Mouse (Mus musculus) heart, postnatal 0 days (tissue): ENCODE results near the gene Cadps. TPM values are rescaled to one million over a fixed set of nuclear protein-coding genes. Genes with fewer than 3 reads are reported as not detected.

Source experiments
- ATAC-seq: fragments of 200-750 bp; cut with Nextera tagmentation; 2 replicates; pipeline ENCODE4 v1.8.0; 2017; ENCODE audit warnings: low read depth, moderate number of reproducible peaks, moderate library complexity; ENCODE audit not compliant: insufficient read depth
- DNase-seq: peaks from one replicate; pipeline ENCODE4 v3.0.0-alpha.2; 2016; ENCODE audit warnings: low spot score
- H3K27ac ChIP-seq: fragments of 300-500 bp; sonication (generic); 2 replicates; pipeline ENCODE4 v1.5.1; 2014; ENCODE audit warnings: low read depth, mild to moderate bottlenecking
- H3K27me3 ChIP-seq: fragments of 300-500 bp; sonication (generic); 2 replicates; pipeline ENCODE4 v1.6.1; 2014; ENCODE audit warnings: low read length, mixed read lengths; ENCODE audit not compliant: control insufficient read depth, insufficient read depth
- H3K36me3 ChIP-seq: fragments of 300-500 bp; sonication (generic); replicated peaks from 2 replicates; pipeline ENCODE4 v1.6.1; 2014; ENCODE audit warnings: low read length, mixed read lengths; ENCODE audit not compliant: control insufficient read depth, insufficient read depth
- H3K4me1 ChIP-seq: fragments of 300-500 bp; sonication (generic); 2 replicates; pipeline ENCODE4 v1.6.1; 2014; ENCODE audit warnings: antibody characterized with exemption; ENCODE audit not compliant: control insufficient read depth, insufficient read depth
- H3K4me2 ChIP-seq: fragments of 300-500 bp; sonication (generic); 2 replicates; pipeline ENCODE4 v1.6.1; 2014; ENCODE audit warnings: low read depth, mild to moderate bottlenecking, low read length, moderate library complexity
- H3K4me3 ChIP-seq: fragments of 300-500 bp; sonication (generic); 2 replicates; pipeline ENCODE4 v1.5.1; 2014; ENCODE audit warnings: low read depth, low read length
- H3K9ac ChIP-seq: fragments of 300-500 bp; sonication (generic); replicated peaks from 2 replicates; pipeline ENCODE4 v1.6.1; 2014; ENCODE audit warnings: low read depth, low read length, mixed read lengths
- H3K9me3 ChIP-seq: fragments of 300-500 bp; sonication (generic); replicated peaks from 2 replicates; pipeline ENCODE4 v1.6.1; 2016; ENCODE audit warnings: low read length; ENCODE audit not compliant: control insufficient read depth
- CTCF ChIP-seq: IDR thresholded peaks from 2 replicates; pipeline ENCODE4 v1.5.1; 2016; ENCODE audit warnings: antibody characterized with exemption, control low read depth, low read depth
- EP300 ChIP-seq: IDR thresholded peaks from 2 replicates; pipeline ENCODE4 v1.6.1; 2016; ENCODE audit warnings: antibody characterized with exemption, low read depth
- WGBS: fragments of 180-500 bp; shearing (Covaris S2); extraction: QIAGEN DNeasy Blood & Tissue Kit; methylation state at CpG from one replicate; pipeline ENCODE4 v1.1.7; 2014; 5-methylcytosine and 5-hydroxymethylcytosine counted together
- polyA plus RNA-seq: library from polyadenylated mRNA; unstranded; fragments of >200 nt; fragmentation: Nextera tagmentation; extraction: Ambion mirVana; gene quantifications from 2 replicates; pipeline ENCODE4 v1.2.1, GENCODE M21; 2015
- total RNA-seq: library from RNA; depleted of rRNA; stranded (reverse); fragments of >200 nt; gene quantifications from 2 replicates; pipeline ENCODE4 v1.2.3, GENCODE M21; 2014; ENCODE audit warnings: low replicate concordance

The Cadps gene
- total and polyA plus RNA-seq, 2 experiments from 2014 or later: 0.03 to 5.2 TPM

DNA sequence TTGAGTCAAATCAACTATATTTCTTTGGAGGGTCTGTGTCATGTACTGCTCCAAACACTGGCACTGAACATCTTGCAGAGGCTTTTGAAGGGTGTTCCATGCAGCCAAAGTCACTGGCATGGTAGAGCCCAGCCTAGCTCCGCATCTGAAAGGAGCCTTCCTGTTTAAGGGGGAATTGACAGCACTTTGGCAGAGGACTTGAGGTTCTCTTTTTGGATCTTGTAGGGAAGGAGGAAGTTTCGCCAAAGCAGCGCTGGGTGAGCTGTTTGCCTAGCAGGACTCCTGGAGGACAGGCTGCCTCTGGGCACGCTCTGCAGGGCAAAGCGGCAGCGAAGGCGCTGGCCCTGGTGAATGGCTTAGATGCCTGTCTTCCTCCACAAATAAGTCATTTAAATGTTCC, 363.2 kb downstream of the Cadps start:
- WGBS: 62% methylated on average over 7 of the region's 7 CpGs
- Histone ChIP-seq H3K27ac (no peak overlapping the region), H3K9me3 (no peaks in the 10 kb centered on the region), H3K4me2 (no peak overlapping the region), H3K9ac (no peak overlapping the region), H3K4me1 (no peaks in the 10 kb centered on the region), H3K36me3 (no peaks in the 10 kb centered on the region), H3K27me3 (no peaks in the 10 kb centered on the region), H3K4me3 (no peak overlapping the region)
- TF ChIP-seq EP300 (no peak), CTCF (no peak)
- ATAC-seq (no peak), DNase-seq (no peak)

DNA sequence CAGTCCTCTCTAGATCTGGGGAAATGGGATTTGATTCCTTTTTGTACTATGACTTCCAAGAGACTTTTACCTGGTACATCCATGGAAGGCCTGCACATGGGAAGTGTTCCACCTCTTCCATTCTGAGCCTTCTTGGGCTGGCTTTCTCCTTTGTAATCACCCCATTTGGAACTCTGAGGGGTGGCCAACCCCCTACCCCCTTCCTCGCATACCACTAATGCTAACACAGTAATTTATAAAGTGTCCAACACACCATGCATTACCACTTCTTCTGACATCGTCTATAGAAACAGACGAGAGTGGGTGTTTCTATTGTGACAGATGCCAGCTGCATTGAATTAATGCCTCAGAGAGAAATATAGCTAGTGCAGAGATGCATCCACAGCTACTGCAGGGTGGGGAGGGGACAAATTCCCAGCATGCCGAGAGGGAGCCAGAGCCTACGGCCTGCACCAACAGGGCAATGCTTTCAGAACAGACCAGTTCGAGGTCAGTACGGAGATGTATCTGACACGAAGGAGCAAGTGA, 367.8 kb downstream of the Cadps start:
- no peak for TF ChIP-seq CTCF
- TF ChIP-seq EP300: no peak
- DNase-seq (no peak), ATAC-seq (no peak)
- Histone ChIP-seq H3K27ac (no peak overlapping the region), H3K36me3 (no peaks in the 10 kb centered on the region), H3K4me1 (no peaks in the 10 kb centered on the region), H3K4me2 (no peak overlapping the region), H3K27me3 (no peaks in the 10 kb centered on the region), H3K4me3 (no peak overlapping the region), H3K9ac (no peak overlapping the region), H3K9me3 (no peaks in the 10 kb centered on the region)
- WGBS: 80% methylated on average over 8 of the region's 8 CpGs

DNA sequence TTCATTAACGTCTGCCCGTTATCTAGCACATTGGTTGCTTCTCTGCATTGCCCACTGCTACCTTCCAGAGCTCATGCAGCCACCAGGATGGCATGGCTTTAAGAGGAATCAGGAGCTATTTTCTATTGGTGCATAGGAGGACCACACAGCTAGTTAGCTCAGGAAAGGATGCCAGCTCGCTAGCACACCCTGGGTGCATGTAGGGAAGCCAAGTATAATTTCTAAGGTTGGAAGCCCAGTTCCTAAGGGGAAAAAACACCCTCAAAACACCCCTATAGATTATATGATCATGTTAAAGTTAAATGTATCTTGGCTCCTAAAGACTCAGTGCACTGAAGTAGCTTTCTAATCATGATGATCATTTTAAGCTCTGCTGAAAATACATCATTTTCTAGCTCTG, 372.1 kb downstream of the Cadps start:
- H3K9me3 ChIP-seq: no peaks in the 10 kb centered on the region
- DNase-seq: no peak
- no peaks in the 10 kb centered on the region for H3K27me3 ChIP-seq
- 67% methylated on average over 3 of the region's 3 CpGs for WGBS
- H3K27ac ChIP-seq: no peak overlapping the region
- H3K4me3 ChIP-seq: no peak overlapping the region
- no peak overlapping the region for H3K9ac ChIP-seq
- ATAC-seq: no peak
- H3K4me1 ChIP-seq: no peaks in the 10 kb centered on the region
- TF ChIP-seq EP300 (no peak), CTCF (no peak)
- H3K4me2 ChIP-seq: no peak overlapping the region
- H3K36me3 ChIP-seq: no peaks in the 10 kb centered on the region

DNA sequence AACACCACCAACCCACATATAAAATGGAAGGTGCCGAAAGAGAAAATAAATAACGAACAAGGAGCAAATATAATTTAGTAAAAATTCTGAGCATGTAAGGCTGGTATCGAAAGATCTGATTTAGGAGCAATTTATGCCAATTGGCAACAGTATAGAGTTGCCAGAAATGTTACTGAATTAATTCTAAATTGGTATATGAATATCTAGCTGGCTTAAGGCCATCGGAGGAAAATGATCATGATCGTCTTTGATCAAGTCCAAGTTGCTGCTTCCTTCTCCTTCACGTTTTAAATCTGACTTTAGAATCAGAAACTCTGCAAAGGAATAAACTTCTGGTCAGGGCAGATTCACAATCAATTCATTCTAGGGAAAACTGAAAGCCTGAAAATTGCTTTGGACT, 374.0 kb downstream of the Cadps start:
- 87% methylated on average over 6 of the region's 6 CpGs for WGBS
- no peak overlapping the region for H3K4me3 ChIP-seq
- no peak for DNase-seq
- H3K4me2 ChIP-seq: no peak overlapping the region
- no peak overlapping the region for H3K9ac ChIP-seq
- no peaks in the 10 kb centered on the region for H3K36me3 ChIP-seq
- no peak for ATAC-seq
- H3K9me3 ChIP-seq: no peaks in the 10 kb centered on the region
- no peaks in the 10 kb centered on the region for H3K4me1 ChIP-seq
- TF ChIP-seq CTCF (no peak), EP300 (no peak)
- H3K27me3 ChIP-seq: no peaks in the 10 kb centered on the region
- no peak overlapping the region for H3K27ac ChIP-seq

DNA sequence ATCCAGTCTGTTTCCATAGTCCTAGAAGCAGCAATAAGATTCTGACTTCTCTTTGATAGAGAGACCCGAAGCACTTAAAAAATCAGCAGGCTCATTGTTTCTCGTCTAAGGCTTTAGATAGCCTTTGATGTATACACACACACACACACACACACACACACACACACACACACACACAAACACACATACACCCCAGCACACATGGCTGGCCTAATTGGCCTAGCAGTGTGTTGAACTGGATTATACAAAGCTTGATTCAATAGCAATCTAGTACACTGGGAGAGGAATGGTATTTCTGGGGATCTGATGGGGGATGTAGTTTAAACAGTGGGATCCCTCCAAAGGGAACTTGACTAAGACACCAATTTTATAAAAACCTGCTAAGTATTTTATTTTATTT, 381.9 kb downstream of the Cadps start:
- Histone ChIP-seq H3K4me1 (no peaks in the 10 kb centered on the region), H3K9ac (no peak overlapping the region), H3K27ac (no peak overlapping the region), H3K4me3 (no peak overlapping the region), H3K36me3 (no peaks in the 10 kb centered on the region), H3K27me3 (no peaks in the 10 kb centered on the region), H3K4me2 (no peak overlapping the region), H3K9me3 (no peaks in the 10 kb centered on the region)
- DNase-seq (no peak), ATAC-seq (no peak)
- WGBS: 41% methylated on average over 2 of the region's 2 CpGs
- TF ChIP-seq EP300 (no peak), CTCF (no peak)

DNA sequence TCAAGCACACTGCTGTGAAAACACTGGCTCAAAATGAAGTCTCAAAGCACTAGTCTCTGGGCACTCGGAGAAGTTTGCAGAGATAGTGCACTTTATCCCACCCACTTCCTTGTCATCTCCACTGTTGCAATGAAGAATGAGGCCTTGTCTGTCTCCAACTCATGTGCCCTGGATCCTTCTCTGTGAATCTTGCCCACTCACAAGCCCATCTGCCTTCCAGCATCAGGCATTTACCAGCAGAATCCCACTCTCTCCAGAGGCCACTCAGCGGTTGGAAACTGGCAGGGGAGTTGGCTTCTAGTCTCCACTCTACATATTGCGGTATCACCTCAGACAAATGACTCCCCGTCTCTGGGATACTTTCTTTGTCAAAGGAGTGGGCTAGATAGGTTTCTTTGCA, 384.9 kb downstream of the Cadps start:
- H3K36me3 ChIP-seq: no peaks in the 10 kb centered on the region
- TF ChIP-seq EP300: no peak
- TF ChIP-seq CTCF: no peak
- no peaks in the 10 kb centered on the region for H3K4me1 ChIP-seq
- no peaks in the 10 kb centered on the region for H3K9me3 ChIP-seq
- H3K27me3 ChIP-seq: no peaks in the 10 kb centered on the region
- H3K9ac ChIP-seq: no peak overlapping the region
- H3K4me3 ChIP-seq: no peak overlapping the region
- DNase-seq (no peak), ATAC-seq (no peak)
- H3K4me2 ChIP-seq: no peak overlapping the region
- WGBS: 79% methylated on average over 4 of the region's 4 CpGs
- H3K27ac ChIP-seq: no peak overlapping the region
